Mouse (Mus musculus): ENCODE measurements at regions not wholly inside any gene's neighbourhood (a gene's known extent, or its start where the extent isn't known, plus 50 kb on each side); places are given as distances from the start of the nearest gene placed in this dataset.

- DNase-seq (ENCODE audit: low read depth): no peak
Observed at GRCm38 (mm10) chr10:24444572-24444971, 150.7 kb upstream of the Ccn2 start.

GRCm38 (mm10) chr10:24445036-24445435, 150.2 kb upstream of the Ccn2 start:
- no peak for DNase-seq (ENCODE audit: low read depth)

GRCm38 (mm10) chr10:24446168-24446567, 149.1 kb upstream of the Ccn2 start:
- no peak for DNase-seq (ENCODE audit: low read depth)

GRCm38 (mm10) chr10:24447135-24447534, 148.1 kb upstream of the Ccn2 start:
- no peak for DNase-seq (ENCODE audit: low read depth)

GRCm38 (mm10) chr10:24448001-24448561, 147.2 kb upstream of the Ccn2 start:
- no peak for DNase-seq (ENCODE audit: low read depth)

- no peak for DNase-seq (ENCODE audit: low read depth)
Observed at GRCm38 (mm10) chr10:24453507-24453906, 141.7 kb upstream of the Ccn2 start.

GRCm38 (mm10) chr10:24458667-24459066, 136.6 kb upstream of the Ccn2 start:
- no peak for DNase-seq (ENCODE audit: low read depth)

GRCm38 (mm10) chr10:24463873-24464272, 131.4 kb upstream of the Ccn2 start:
- no peak for DNase-seq (ENCODE audit: low read depth)

GRCm38 (mm10) chr10:24464377-24464776, 130.9 kb upstream of the Ccn2 start:
- no peak for DNase-seq (ENCODE audit: low read depth)

GRCm38 (mm10) chr10:24469741-24470140, 125.5 kb upstream of the Ccn2 start:
- no peak for DNase-seq (ENCODE audit: low read depth)

GRCm38 (mm10) chr10:24471521-24471920, 123.7 kb upstream of the Ccn2 start:
- DNase-seq (ENCODE audit: low read depth): no peak

- DNase-seq (ENCODE audit: low read depth): no peak
Observed at GRCm38 (mm10) chr10:24476288-24476687, 119.0 kb upstream of the Ccn2 start.

GRCm38 (mm10) chr10:24478535-24478934, 116.7 kb upstream of the Ccn2 start:
- no peak for DNase-seq (ENCODE audit: low read depth)

GRCm38 (mm10) chr10:24479148-24479547, 116.1 kb upstream of the Ccn2 start:
- no peak for DNase-seq (ENCODE audit: low read depth)

GRCm38 (mm10) chr10:24481926-24482612, 113.2 kb upstream of the Ccn2 start:
- DNase-seq (ENCODE audit: low read depth): peak; percentile 3

- no peak for DNase-seq (ENCODE audit: low read depth)
Observed at GRCm38 (mm10) chr10:24483053-24483452, 112.2 kb upstream of the Ccn2 start.

GRCm38 (mm10) chr10:24484101-24484660, 111.1 kb upstream of the Ccn2 start:
- no peak for DNase-seq (ENCODE audit: low read depth)

GRCm38 (mm10) chr10:24485461-24485860, 109.8 kb upstream of the Ccn2 start:
- no peak for DNase-seq (ENCODE audit: low read depth)

- no peak for DNase-seq (ENCODE audit: low read depth)
Observed at GRCm38 (mm10) chr10:24486224-24486623, 109.0 kb upstream of the Ccn2 start.

GRCm38 (mm10) chr10:24487915-24488314, 107.3 kb upstream of the Ccn2 start:
- no peak for DNase-seq (ENCODE audit: low read depth)

GRCm38 (mm10) chr10:24490432-24490831, 104.8 kb upstream of the Ccn2 start:
- DNase-seq (ENCODE audit: low read depth): no peak

- DNase-seq (ENCODE audit: low read depth): no peak
Observed at GRCm38 (mm10) chr10:24491848-24492247, 103.4 kb upstream of the Ccn2 start.

- DNase-seq (ENCODE audit: low read depth): no peak
Observed at GRCm38 (mm10) chr10:24493392-24493791, 101.8 kb upstream of the Ccn2 start.

- DNase-seq (ENCODE audit: low read depth): no peak
Observed at GRCm38 (mm10) chr10:24493936-24494335, 101.3 kb upstream of the Ccn2 start.
